Mouse (Mus musculus) c-Kit-positive CD71-positive TER-119-positive erythroid progenitor cells, embryonic 14.5 days (primary cell): ENCODE measurements around the gene Galnt12.
"Not testable (repeated sequence)": the region's sequence is repeated elsewhere in the genome, so short reads cannot be mapped to it uniquely, and the experiment has no call there.

Source experiments
- DNase-seq: peaks from one replicate; pipeline ENCODE4 v3.0.0-alpha.2; 2013; ENCODE audit warnings: low spot score

The Galnt12 gene

DNA sequence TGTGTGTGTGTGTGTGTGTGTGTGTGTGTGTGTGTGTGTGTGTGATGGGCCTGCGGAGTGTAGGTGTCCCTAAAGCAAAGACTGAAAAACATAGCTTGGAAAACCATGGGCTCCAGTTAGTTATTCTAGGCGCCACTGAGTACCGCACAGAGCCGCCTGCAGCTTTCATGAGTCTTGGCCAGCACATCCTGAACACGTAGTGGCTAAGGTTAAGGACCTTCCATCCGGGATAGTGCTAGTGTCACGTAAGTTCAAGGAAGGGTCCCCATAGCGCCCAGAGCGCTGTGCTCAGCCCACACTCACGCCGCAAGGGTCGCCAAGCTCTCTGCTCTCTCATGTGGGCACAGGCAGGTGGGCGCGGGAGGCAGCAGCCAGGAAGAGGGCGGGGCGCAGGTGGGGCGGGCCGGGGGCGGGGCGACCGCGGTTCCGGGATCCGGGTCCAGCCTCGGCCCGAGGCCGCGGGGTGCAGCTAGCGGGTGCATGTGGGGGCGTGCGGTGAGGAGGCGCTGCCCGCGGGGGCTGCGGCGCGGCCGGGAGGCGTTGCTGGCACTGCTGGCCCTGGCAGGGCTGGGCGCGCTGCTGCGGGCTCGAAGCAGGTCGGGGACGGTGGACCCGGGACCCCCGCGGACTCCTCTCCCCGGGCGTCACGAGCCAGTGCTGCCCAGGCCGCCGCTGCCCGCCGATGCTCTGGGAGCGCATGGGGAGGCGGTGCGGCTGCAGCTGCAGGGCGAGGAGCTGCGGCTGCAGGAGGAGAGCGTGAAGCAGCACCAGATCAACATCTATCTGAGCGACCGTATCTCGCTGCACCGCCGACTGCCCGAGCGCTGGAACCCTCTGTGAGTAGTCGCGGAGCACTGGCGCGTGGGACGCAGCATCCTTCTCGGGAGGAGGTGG is at the start of gene Galnt12:
TSS of gene Galnt12 (plus strand) at position 417 of the 894 bp plus-strand sequence.
- DNase-seq = no peak

DNA sequence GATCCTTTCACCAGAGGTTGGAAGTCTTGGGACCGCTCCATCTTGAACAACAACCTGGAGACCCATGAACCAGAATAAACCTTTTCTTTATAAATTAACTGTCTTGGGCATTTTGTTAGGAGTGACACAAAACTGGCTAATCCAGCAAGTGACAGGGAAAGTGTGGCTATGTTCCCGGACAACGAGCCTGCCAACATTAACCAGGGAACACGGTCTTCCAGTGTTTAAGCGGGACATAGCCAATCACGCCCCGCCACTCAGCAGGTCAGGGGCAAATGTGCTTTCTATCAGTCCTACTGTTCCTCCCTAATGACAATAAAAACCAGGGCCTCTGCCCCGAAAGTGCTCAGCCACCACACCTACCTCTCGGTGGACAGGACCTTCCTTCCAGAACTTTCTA is 47.8 kb upstream of the Galnt12 start:
- no peak for DNase-seq

DNA sequence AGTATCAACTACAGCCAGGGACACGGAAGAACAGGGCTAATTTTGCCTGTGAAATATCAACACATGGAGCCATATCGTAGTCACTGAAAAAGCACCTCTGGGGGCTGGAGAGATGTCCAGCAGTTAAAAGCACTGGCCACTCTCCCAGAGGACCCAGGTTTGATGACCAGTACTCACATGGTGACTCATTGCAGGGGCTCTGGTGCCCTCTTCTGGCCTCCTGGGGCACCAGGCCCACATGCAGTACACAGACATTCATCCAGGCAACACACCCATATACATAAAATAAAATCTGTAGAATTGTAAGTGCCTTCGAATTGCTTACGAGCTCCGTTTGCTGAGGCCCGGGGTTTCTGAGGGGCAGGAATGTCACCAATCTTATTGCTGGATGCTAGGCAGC is 44.7 kb upstream of the Galnt12 start:
- no peak for DNase-seq

DNA sequence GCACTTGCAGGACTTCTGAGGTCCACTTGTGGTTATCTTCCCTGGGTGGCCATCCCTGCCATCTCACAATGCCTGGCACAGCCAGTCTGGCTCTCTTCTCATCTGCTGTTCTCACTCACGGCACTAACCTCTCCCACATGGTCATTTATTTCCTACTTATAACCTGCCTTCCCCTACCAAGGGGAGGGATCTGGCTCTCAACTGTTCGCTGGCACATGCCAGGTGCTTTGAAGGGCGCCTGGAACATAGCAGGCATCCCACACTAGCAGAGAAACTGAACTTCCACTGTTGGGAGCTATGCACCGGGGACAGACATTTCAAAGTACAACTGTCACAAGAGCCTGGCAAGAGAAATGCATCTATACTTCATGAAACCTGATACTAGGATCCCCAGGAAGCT is 43.9 kb upstream of the Galnt12 start:
- no peak for DNase-seq

DNA sequence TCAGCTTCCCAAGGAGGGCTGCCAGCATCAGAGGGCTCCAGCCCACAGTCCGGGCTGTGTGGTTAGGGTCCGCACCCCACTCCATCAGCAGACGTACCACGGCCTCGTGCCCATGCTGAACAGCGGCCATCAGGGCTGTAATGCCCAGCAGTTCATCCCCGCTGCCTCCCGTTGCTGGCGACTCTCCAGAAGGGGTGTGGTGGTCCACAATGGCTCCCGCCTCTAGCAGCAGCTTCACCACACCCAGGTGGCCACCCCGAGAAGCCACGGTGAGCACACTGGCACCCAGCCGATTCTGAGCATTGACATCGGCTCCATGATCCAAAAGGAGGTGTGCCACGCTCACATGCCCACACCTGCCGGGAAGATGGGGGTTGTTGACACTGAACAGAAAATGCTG is 42.5 kb upstream of the Galnt12 start:
- no peak for DNase-seq

DNA sequence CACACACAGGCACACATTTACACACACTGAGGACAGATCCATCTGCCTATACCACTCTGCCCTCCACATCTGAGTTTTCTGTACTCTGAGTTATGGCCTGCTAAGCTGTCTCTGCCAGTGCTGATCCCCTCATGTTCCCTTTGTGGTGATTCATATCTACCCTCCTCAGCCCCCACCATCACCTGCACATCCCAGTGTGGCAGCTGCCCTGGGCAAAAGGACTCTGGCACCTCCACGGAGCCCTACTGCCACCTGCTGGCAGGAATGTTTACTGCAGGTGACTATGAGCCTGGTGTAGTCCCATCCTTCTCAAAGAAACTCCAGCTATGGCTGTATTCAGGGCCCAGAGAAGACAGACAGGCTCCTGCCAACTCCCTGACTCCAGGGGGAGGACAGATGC is 41.5 kb upstream of the Galnt12 start:
- DNase-seq = peak; percentile 55

DNA sequence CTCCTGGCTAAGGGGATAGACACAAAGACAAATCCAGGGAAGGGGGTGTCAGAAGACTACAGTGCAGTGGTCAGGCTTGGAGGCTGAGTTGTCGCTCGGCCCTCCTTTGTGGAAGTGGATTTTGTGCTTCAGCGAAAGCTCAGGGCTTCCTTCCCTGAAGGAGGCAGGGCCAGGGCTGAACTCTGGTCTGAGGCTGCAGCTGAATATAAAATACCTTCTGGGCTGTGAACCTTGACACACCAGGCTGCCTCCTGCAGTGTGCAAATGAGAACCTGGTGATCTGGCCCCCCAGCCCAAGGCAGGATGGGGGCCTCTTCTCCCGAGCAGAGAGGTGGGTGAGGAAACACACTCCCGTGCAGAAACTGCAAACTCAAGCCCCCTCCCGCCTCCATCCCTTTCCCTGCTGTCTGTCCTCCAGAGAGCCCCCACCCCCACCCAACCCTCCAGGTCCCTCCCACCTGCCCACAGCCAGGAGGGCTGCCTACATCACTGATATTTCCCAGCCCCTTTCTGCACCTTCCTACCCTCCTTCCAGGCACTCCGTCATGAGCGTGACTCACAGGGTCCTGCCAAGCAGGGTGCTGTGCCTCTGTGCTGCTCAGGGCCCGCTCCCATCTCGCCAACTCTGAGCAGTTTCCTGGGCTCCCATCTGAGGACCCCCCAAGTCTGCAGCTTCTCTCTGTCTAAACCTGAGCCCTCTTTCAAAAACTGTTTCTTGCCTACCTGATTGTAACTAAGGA is 40.9 kb upstream of the Galnt12 start:
- DNase-seq = no peak

DNA sequence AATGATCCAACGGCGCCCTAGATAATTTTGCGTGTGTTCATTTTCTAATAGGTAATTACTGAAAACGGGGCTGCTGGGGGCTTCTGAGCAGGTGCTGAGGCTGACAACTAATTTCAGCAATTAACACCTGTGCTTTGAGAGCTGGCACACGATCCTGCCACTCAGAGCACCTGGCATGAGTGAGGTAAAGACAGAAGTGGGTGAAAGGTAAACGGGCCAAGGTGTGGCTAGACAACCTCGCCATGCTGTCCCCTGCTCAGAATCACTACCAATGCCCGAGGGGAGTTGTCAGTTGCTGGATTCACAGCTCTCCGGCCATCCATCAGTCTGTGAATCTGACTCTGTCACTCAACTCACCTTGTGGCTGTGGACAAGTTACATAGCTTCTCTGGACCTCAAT is 39.8 kb upstream of the Galnt12 start:
- no peak for DNase-seq

DNA sequence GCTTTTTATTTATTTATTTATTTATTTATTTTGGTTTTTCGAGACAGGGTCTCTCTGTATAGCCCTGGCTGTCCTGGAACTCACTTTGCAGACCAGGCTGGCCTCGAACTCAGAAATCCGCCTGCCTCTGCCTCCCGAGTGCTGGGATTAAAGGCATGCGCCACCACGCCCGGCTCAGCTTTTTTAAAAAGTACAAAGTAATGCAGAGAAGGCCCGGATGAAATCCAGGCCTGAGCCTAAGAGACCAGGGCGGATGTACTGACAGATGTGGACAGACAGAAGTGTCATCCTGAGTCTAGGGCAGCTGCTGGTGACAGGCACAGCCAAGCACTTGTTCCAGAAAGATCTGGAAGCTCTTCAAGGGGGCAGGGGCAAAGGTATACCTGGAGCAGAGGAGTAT is 36.5 kb upstream of the Galnt12 start:
- DNase-seq = not testable (repeated sequence)

DNA sequence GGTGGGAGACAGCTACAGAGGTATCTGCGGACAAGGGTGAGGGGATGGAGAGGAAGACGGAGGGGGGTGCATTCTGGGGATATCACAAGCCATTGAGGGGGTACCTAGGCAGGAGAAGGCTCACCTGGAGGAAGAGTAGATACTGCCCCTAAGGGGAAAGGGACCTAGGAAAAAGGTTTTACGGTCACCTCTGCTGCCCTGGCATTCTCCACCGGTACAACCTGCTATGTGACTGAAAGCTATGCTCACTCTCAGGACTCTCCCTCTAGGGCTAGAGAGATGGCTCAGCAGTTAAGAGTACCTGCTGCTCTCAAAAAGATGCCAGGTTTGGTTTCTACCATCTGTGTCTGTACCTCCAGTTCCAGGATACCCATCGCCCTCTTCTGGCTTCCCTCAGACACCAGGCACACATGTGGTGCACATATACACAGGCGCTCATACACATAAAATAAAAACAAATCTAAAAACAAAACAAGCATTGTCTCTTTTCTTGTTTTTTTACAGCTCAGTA is 36.1 kb upstream of the Galnt12 start:
- no peak for DNase-seq

DNA sequence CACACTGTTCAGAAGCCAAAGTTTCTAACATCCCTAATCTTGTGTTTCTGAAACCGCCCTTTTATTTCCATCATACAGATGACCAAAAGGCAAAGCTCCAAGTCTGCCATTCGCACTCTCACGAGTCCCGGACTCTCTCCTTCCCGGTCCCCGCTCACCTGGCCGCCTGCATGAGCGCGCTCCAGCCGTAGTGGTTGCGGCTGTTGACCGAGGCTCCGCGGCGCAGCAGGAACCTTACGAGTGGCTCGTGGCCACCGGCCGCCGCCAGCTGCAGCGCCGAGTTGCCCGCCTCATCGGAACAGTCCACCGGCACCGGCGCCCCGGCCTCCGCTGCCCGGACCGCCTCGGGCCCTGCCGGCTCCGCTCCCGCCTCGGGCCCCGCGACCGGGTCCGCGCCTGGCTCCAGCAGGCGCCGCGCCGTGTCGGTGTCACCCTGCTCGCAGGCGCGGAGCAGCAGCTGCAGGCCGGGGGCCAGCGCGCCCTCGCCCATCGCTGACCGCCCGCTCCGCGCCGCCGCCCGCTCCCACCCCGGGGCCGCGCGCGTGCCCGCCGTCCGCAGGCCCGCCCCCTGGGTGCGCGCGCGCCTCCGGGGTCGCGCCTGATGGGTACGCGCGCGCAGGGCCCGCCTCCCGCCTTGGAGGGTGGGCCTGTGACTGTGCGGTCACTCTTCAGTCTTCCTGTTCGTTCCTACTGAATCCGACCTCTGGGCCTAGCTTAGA is 34.8 kb upstream of the Galnt12 start, which contains the start of gene Anks6:
TSS of gene Anks6 (minus strand) at position 637 of the 719 bp plus-strand sequence.
- no peak for DNase-seq

DNA sequence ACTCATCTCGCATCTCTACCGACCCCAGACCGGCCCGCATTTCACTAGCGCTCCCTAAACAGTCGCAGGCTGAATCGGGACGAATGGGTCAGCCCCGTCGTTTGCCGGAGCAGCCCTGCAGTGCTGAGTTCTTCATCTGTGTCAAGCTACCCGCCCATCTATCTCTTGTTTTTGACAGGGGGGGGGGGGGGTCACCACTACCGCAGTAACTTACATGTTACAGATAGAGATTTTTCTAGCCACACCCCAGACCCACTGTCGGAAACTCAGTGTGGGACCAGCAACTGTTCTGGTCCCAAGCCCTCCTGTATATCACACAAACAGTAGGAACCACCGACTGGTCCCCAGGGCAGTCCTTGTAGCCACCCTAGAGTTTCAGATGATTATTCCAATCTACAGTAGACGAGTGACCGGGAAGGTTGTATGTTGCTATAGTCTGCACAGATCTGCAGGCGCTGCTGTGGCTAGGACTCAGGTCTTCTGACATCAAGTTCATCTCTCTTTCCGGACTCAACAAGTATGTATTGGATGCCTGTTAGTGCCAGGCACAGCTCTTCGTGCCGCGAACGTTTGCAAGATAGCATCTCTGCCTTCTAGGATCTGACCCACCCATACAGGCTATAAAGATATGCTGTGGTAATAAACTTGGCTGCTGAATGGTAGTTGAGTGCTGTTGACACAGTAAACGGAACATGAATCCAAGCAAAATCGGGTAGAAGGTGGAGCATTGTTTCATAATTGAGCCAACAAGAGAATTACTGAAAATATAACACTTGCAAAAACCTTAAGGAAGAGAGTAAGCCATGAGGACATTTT is 34.0 kb upstream of the Galnt12 start:
- DNase-seq = no peak

DNA sequence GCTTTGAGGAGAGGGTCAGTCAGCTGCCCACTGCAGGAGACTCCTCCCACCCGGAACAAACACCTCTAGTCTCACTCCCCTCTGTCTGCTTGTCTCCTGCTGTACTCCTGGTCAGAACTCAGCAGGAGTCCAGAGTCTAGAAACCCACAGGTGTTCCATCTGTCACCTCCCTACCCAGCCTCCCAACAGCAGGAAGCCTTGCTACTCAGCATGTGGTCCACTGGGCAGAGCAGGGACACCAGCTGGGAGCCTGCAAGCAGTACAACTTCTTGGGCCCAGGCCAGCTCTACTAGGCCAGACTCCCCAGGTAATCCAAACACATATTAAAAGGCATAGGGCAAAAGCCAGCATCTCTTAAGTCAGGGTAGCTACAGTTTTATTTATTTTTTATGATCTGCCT is 30.8 kb upstream of the Galnt12 start:
- DNase-seq = no peak

DNA sequence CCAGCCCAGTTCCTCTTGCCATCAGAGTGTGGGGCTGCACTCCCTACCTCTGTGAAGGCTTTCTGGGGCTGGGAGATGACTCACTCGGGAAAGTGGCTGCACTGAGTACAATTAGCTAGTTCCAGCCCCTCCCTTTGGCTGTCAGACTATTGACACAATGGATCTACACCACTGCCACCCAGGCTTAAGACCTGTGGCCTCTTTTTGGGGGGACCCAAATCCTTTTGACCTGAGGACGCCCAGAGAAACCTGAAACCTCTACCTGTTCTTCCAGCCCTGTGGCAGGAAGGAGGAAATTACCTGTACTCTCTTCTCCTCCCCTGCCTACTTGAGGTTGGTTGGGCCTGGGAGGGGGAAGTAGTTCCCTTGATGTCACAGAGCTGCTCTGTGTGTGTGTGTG is 16.7 kb upstream of the Galnt12 start:
- no peak for DNase-seq

DNA sequence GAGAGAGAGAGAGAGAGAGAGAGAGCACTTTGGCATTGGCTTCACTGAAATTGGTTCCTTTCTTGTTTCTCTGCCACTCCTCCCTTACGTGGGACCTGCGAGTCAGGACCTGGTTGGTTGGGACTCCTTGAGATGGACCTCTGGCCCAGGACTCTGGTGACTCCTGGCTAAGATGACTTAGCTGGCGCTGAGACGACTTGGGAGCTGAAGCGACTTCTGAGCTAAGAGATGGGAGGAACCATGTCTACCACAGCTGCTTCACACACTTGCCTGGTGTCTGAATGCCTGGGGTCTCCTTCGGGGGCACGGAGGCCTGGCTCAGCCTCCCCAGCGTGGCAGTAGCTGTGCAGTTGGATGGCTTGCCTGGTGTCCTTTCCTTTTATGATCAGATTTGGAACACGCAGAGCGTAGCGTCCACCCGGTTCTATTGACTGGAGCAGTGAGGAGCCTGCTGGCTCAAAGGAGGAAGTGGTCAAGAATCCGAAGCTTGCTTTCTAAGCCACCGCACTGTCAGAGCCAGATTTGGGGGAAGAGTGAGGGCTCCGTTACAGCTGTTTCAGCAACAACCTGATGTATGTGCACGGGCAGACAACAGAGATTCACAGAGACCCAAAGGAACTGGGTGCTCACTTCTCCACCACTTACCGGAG is 11.6 kb upstream of the Galnt12 start:
- DNase-seq = no peak

DNA sequence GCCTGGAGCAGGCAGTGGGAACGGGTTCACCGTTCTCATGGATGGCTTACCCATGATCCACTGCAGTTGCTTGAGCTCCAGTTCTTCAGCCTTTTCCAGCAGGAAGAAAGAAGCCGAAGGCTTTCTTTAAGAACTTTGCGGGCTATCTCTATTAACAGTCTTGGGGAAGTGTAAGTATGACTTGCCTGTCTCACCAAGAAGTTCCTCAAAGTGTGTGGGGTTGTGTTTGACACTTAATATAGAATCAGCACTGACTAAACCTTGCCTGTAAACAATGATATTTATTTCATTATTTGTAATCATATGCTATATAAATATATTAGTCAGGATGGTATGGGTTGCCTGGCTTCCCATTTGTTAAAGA is 11.1 kb upstream of the Galnt12 start:
- DNase-seq = no peak

DNA sequence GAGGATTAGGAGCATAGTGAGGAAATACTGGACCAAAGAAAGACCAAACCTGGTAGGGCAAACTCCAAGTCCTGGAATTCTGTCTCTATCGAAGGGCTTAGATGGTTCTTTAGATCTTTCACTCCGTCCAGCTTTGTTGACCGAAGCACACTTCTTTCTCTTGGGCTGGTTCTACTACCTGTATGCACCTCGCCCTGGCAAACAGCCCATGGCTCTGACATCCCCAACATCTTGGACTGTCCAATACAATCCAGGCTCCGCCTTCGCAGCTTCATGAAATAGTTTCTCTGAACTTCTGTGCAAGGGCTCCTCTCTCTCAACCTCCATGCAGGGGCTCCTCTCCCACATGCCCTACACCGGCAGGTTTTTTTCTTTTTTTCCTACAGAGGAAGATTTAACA is 7.9 kb upstream of the Galnt12 start:
- no peak for DNase-seq

DNA sequence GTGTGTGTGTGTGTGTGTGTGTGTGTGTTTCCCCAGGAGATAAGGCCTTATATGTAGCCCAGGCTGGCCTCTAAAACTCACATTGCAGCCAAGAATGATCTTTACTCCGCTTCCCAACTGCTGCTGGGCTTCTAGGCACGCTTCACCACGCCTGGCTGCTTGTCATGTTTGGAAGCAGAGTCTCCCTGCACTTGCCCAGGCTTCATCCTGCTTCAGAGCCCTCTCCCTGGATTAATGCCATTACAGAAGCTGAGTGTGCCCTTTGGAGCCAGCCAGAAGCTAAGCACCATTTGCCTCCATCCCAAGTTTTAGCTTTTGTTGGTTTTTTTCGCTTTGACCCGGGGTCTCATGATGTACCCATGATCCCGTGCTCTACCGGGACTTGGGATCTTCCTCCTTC is 3.0 kb upstream of the Galnt12 start:
- DNase-seq = no peak

DNA sequence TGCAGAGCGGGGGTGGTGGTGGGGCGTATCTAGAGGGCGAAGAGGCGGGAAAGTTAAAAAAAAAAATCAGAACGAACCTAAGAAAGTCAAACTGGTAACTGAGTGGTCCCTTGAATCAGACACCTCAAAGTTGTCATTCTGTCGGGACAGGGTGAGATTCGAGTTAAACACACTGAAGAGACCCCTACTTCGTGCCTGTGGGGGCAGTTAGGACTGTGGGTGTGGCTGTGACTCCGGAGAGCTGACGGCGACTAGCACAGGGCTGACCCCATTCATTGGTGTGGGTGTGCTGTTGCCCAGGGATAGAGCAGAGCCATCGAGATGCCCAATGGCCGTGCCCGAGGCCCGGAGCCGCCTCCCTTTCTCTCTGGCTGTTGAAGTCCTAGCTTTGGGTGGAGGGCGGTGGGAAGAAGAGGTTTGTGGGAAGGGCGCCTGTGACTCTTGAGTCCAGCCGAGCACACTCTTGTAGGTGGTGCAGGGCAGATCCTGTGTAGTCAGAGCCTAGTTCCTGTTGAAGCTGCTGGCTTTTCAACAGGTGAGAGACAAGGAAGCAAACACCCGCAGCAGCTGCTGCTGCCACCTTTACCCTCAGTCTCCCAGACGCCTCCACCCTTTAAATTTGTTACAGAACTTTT is 795 bp downstream of the Galnt12 start:
- no peak for DNase-seq

DNA sequence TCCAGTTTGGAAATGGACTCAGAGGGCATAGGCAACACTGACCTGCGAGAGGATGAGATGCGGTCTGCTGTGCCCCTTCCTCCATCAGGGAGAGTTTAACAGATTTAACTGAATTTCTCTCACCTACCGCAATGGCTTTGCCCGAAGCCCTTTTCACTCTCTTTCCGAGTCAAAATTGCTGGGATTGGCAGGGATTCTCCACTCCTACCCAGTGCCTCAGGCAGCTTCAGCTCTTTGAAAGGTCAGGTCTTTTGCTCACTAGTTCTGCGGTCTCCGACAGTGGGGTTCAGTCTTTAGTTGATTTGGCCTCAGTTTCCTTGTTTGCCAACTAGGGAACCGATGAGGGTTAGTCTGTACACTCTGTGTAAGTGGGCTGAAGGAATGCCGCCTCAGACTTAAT is 1.5 kb downstream of the Galnt12 start:
- no peak for DNase-seq

DNA sequence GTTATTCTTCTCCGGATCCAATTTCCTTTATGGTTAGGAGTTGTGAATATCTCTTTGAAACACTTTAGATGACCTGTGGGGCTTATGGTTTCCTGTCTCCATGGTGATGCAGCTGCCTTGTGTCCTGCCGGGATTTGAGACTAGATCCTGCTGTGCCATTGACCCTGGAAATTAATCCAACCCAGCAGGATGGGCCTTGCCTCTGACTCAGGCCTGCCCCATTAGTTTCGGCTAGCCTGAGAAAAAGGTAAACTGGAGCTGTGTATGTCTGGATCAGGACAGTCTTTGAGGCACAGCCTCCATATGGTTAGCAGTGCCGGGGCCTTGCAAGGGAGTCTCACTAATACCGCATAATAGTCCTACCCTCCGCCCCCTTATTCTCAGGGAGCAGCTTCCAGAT is 1.9 kb downstream of the Galnt12 start:
- DNase-seq = no peak
